Mouse (Mus musculus) midbrain, embryonic 12.5 days (tissue): ENCODE measurements at regions not wholly inside any gene's neighbourhood (a gene's known extent, or its start where the extent isn't known, plus 50 kb on each side); places are given as distances from the start of the nearest gene placed in this dataset.

Experiments used
- ATAC-seq: fragments of 200-750 bp; cut with Nextera tagmentation; 2 replicates; pipeline ENCODE4 v1.8.0; 2017; ENCODE audit warnings: low read depth, moderate TSS enrichment, moderate library complexity; ENCODE audit not compliant: low FRiP score
- H3K27ac ChIP-seq: fragments of 300-500 bp; sonication (generic); replicated peaks from 2 replicates; pipeline ENCODE4 v1.5.1; 2016; ENCODE audit warnings: mild to moderate bottlenecking
- H3K27me3 ChIP-seq: fragments of 300-500 bp; sonication (generic); 2 replicates; pipeline ENCODE4 v1.6.1; 2016; ENCODE audit warnings: mild to moderate bottlenecking
- H3K36me3 ChIP-seq: fragments of 300-500 bp; sonication (generic); 2 replicates; pipeline ENCODE4 v1.6.1; 2016
- H3K4me1 ChIP-seq: fragments of 300-500 bp; sonication (generic); 2 replicates; pipeline ENCODE4 v1.6.1; 2016
- H3K4me2 ChIP-seq: fragments of 300-500 bp; sonication (generic); replicated peaks from 2 replicates; pipeline ENCODE4 v1.6.1; 2016; ENCODE audit warnings: mild to moderate bottlenecking, moderate library complexity
- H3K4me3 ChIP-seq: fragments of 300-500 bp; sonication (generic); 2 replicates; pipeline ENCODE4 v1.5.1; 2016; ENCODE audit warnings: mild to moderate bottlenecking
- H3K9ac ChIP-seq: fragments of 300-500 bp; sonication (generic); replicated peaks from 2 replicates; pipeline ENCODE4 v1.6.1; 2016; ENCODE audit warnings: mild to moderate bottlenecking, moderate library complexity
- H3K9me3 ChIP-seq: fragments of 300-500 bp; sonication (generic); 2 replicates; pipeline ENCODE4 v1.6.1; 2016; ENCODE audit warnings: mild to moderate bottlenecking
- WGBS: fragments of 180-500 bp; shearing (Covaris S2); methylation state at CpG from one replicate; pipeline ENCODE4 v1.1.7; 2016; 5-methylcytosine and 5-hydroxymethylcytosine counted together

- no peaks in the 10 kb centered on the region for H3K9me3 ChIP-seq
- whole genome bisulfite sequencing: 97% methylated on average over 1 of the region's 1 CpGs
- no peaks in the 10 kb centered on the region for H3K27me3 ChIP-seq
- H3K4me1 ChIP-seq: peaks cover 13% of the 10 kb centered on the region
- H3K36me3 ChIP-seq: no peaks in the 10 kb centered on the region
- H3K4me3 ChIP-seq: no peak overlapping the region
- H3K9ac ChIP-seq: no peak overlapping the region
- no peak for ATAC-seq
- H3K4me2 ChIP-seq: no peak overlapping the region
- no peak overlapping the region for H3K27ac ChIP-seq
These were observed 64.5 kb upstream of the Arhgap5 start for GRCm38 (mm10) chr12:52439241-52439640.

GRCm38 (mm10) chr12:52440868-52441365 is 62.9 kb upstream of the Arhgap5 start:
- WGBS: 79% methylated on average over 7 of the region's 7 CpGs
- H3K36me3 ChIP-seq: no peaks in the 10 kb centered on the region
- no peak overlapping the region for H3K27ac ChIP-seq
- no peak overlapping the region for H3K4me3 ChIP-seq
- H3K9ac ChIP-seq: no peak overlapping the region
- no peak overlapping the region for H3K4me2 ChIP-seq
- H3K9me3 ChIP-seq: no peaks in the 10 kb centered on the region
- H3K27me3 ChIP-seq: no peaks in the 10 kb centered on the region
- peaks cover 11% of the 10 kb centered on the region for H3K4me1 ChIP-seq
- no peak for ATAC-seq

GRCm38 (mm10) chr12:52442337-52442736 is 61.4 kb upstream of the Arhgap5 start:
- no peak for ATAC-seq
- H3K9ac ChIP-seq: no peak overlapping the region
- H3K9me3 ChIP-seq: no peaks in the 10 kb centered on the region
- 92% methylated on average over 5 of the region's 5 CpGs for WGBS
- H3K27me3 ChIP-seq: no peaks in the 10 kb centered on the region
- H3K36me3 ChIP-seq: no peaks in the 10 kb centered on the region
- H3K4me3 ChIP-seq: no peak overlapping the region
- no peak overlapping the region for H3K4me2 ChIP-seq
- H3K27ac ChIP-seq: no peak overlapping the region
- peaks cover 9% of the 10 kb centered on the region; the same call in 1 of the 2 replicates for H3K4me1 ChIP-seq

- Histone ChIP-seq H3K36me3 (no peaks in the 10 kb centered on the region), H3K9me3 (no peaks in the 10 kb centered on the region), H3K4me3 (no peak overlapping the region), H3K27me3 (no peaks in the 10 kb centered on the region), H3K27ac (no peak overlapping the region), H3K9ac (no peak overlapping the region), H3K4me2 (no peak overlapping the region), H3K4me1 (peaks cover 7% of the 10 kb centered on the region; the same call in 1 of the 2 replicates)
- no peak for ATAC-seq
- WGBS: 55% methylated on average over 2 of the region's 2 CpGs
These were observed 58.0 kb upstream of the Arhgap5 start for GRCm38 (mm10) chr12:52445731-52446130.

- 71% methylated on average over 7 of the region's 7 CpGs for WGBS
- ATAC-seq: no peak
- no peaks in the 10 kb centered on the region for H3K27me3 ChIP-seq
- no peaks in the 10 kb centered on the region for H3K4me1 ChIP-seq
- no peaks in the 10 kb centered on the region for H3K36me3 ChIP-seq
- no peak overlapping the region for H3K4me2 ChIP-seq
- H3K9ac ChIP-seq: no peak overlapping the region
- no peaks in the 10 kb centered on the region for H3K9me3 ChIP-seq
- H3K27ac ChIP-seq: no peak overlapping the region
- no peak overlapping the region for H3K4me3 ChIP-seq
These were observed 57.3 kb upstream of the Arhgap5 start for GRCm38 (mm10) chr12:52446501-52446900.

- Histone ChIP-seq H3K27ac (no peak overlapping the region), H3K36me3 (no peaks in the 10 kb centered on the region), H3K4me1 (no peaks in the 10 kb centered on the region), H3K4me2 (no peak overlapping the region), H3K9me3 (no peaks in the 10 kb centered on the region), H3K27me3 (no peaks in the 10 kb centered on the region), H3K4me3 (no peak overlapping the region), H3K9ac (no peak overlapping the region)
- no peak for ATAC-seq
- 78% methylated on average over 5 of the region's 5 CpGs for WGBS
These were observed 56.3 kb upstream of the Arhgap5 start for GRCm38 (mm10) chr12:52447482-52447881.

- Histone ChIP-seq H3K27ac (no peak overlapping the region), H3K27me3 (no peaks in the 10 kb centered on the region), H3K9ac (no peak overlapping the region), H3K36me3 (no peaks in the 10 kb centered on the region), H3K4me2 (no peak overlapping the region), H3K9me3 (no peaks in the 10 kb centered on the region), H3K4me1 (no peaks in the 10 kb centered on the region), H3K4me3 (no peak overlapping the region)
- ATAC-seq: no peak
- WGBS: 80% methylated on average over 1 of the region's 1 CpGs
These were observed 55.6 kb upstream of the Arhgap5 start for GRCm38 (mm10) chr12:52448218-52448617.

GRCm38 (mm10) chr12:52453890-52454289 is 49.9 kb upstream of the Arhgap5 start:
- 93% methylated on average over 5 of the region's 5 CpGs for WGBS
- Histone ChIP-seq H3K4me1 (no peaks in the 10 kb centered on the region), H3K9ac (no peak overlapping the region), H3K4me3 (no peak overlapping the region), H3K27ac (no peak overlapping the region), H3K36me3 (no peaks in the 10 kb centered on the region), H3K9me3 (peaks cover 5% of the 10 kb centered on the region; the same call in 1 of the 2 replicates), H3K4me2 (no peak overlapping the region), H3K27me3 (no peaks in the 10 kb centered on the region)
- no peak for ATAC-seq
